Mouse (Mus musculus) liver, embryonic 11.5 days (tissue): ENCODE results near the gene Bphl. TPM values are rescaled to one million over a fixed set of nuclear protein-coding genes. Genes with fewer than 3 reads are reported as not detected.

Experiments
- ATAC-seq: fragments of 200-750 bp; cut with Nextera tagmentation; replicated peaks from 2 replicates; pipeline ENCODE4 v1.8.0; 2017; ENCODE audit warnings: moderate number of reproducible peaks, mild to moderate bottlenecking, moderate TSS enrichment, moderate library complexity; ENCODE audit not compliant: low FRiP score
- DNase-seq: peaks from one replicate; pipeline ENCODE4 v3.0.0-alpha.2; 2017; ENCODE audit warnings: low spot score
- H3K27ac ChIP-seq: fragments of 300-500 bp; sonication (generic); 2 replicates; pipeline ENCODE4 v1.5.1; 2014; ENCODE audit warnings: mild to moderate bottlenecking, low read depth, low read length, control low read depth
- H3K27me3 ChIP-seq: fragments of 300-500 bp; sonication (generic); replicated peaks from 2 replicates; pipeline ENCODE4 v1.6.1; 2014; ENCODE audit warnings: low read length, mixed read lengths; ENCODE audit not compliant: control insufficient read depth, insufficient read depth
- H3K36me3 ChIP-seq: fragments of 300-500 bp; sonication (generic); 2 replicates; pipeline ENCODE4 v1.6.1; 2014; ENCODE audit warnings: mild to moderate bottlenecking, low read length, moderate library complexity, mixed read lengths; ENCODE audit not compliant: control insufficient read depth, insufficient read depth
- H3K4me1 ChIP-seq: fragments of 300-500 bp; sonication (generic); replicated peaks from 2 replicates; pipeline ENCODE4 v1.6.1; 2014; ENCODE audit warnings: low read length, mixed read lengths; ENCODE audit not compliant: control insufficient read depth, insufficient read depth
- H3K4me2 ChIP-seq: fragments of 300-500 bp; sonication (generic); 2 replicates; pipeline ENCODE4 v1.6.1; 2014; ENCODE audit warnings: mild to moderate bottlenecking, control low read depth, moderate library complexity
- H3K4me3 ChIP-seq: fragments of 300-500 bp; sonication (generic); 2 replicates; pipeline ENCODE4 v1.5.1; 2014; ENCODE audit warnings: low read depth, low read length, control low read depth
- H3K9ac ChIP-seq: fragments of 300-500 bp; sonication (generic); 2 replicates; pipeline ENCODE4 v1.6.1; 2014; ENCODE audit warnings: low read depth, low read length, control low read depth
- H3K9me3 ChIP-seq: fragments of 300-500 bp; sonication (generic); 2 replicates; pipeline ENCODE4 v1.6.1; 2016; ENCODE audit warnings: low read length, inconsistent platforms, mixed read lengths; ENCODE audit not compliant: control insufficient read depth
- WGBS: fragments of 180-500 bp; shearing (Covaris S2); extraction: QIAGEN DNeasy Blood & Tissue Kit; methylation state at CpG from one replicate; pipeline ENCODE4 v1.1.7; 2014; 5-methylcytosine and 5-hydroxymethylcytosine counted together
- polyA plus RNA-seq: library from polyadenylated mRNA; unstranded; fragments of >200 nt; fragmentation: Nextera tagmentation; extraction: Ambion mirVana; gene quantifications from 2 replicates; pipeline ENCODE4 v1.2.1, GENCODE M21; 2014

The Bphl gene
- polyA plus RNA-seq, 1 experiment from 2014 or later: 32.8 TPM

- WGBS: 43% methylated on average over 20 of the region's 20 CpGs
- H3K4me2 ChIP-seq: peak overlapping the region; percentile 99
- peak; percentile 47 for DNase-seq
- no peaks in the 10 kb centered on the region for H3K36me3 ChIP-seq
- ATAC-seq: peak; percentile 16; the same call in 1 of the 2 replicates
- H3K27ac ChIP-seq: no peak overlapping the region
- peak overlapping the region; percentile 79 for H3K4me3 ChIP-seq
- no peaks in the 10 kb centered on the region for H3K27me3 ChIP-seq
- peaks cover 14% of the 10 kb centered on the region for H3K4me1 ChIP-seq
- no peaks in the 10 kb centered on the region for H3K9me3 ChIP-seq
- peak overlapping the region; percentile 77; the same call in 1 of the 2 replicates for H3K9ac ChIP-seq
Observed at GRCm38 (mm10) chr13:34076561-34077491, 39.4 kb downstream of the Bphl start.

DNA sequence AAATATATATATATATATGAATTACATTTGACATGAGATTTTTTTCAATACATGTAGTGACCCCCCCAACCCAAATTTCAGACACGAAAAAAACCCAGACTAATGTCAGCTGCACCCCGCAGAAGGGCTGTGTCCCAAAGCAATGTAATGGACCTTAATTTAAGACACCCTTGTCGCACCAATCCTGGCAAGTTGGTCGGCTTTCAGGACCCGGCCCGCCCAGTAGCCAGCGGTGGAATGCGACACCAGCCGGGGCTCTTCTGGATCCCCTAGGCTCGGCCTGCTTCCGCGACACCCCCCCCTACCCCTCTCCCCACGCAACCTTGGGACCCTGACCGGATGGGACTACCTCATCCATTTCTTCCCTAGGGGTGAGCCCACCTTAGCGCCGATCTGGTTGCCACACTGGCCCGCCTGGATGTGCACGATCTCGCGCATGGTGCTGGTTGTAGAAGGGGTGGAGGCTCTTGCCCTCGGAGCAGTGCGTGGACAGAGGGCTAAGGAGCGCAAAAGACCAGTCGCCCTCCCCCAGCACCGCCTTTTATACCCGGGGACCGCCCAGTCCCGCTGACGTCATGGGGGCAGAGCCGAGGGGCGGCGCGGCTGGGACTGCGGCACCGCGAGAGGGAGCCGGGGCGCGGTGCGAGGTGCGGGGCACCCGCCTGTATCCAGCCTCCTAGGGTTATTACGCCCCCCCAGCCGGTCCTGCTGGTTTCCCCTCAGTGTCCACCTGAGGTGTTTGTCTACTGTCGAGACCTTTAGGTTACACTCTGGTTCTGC, 40.3 kb downstream of the Bphl start, which contains the start of gene Tubb2a:
Tubb2a (minus strand) TSS at position 516 of the 780 bp plus-strand sequence.
- no peaks in the 10 kb centered on the region for H3K36me3 ChIP-seq
- no peaks in the 10 kb centered on the region for H3K9me3 ChIP-seq
- peaks cover 14% of the 10 kb centered on the region for H3K4me1 ChIP-seq
- H3K4me2 ChIP-seq: peak within 1 kb of the TSS; percentile 99
- peak within 1 kb of the TSS; percentile 77 for H3K9ac ChIP-seq
- H3K4me3 ChIP-seq: peak within 1 kb of the TSS; percentile 79
- ATAC-seq (peak; percentile 89), DNase-seq (peak; percentile 90)
- H3K27me3 ChIP-seq: no peaks in the 10 kb centered on the region
- peak within 1 kb of the TSS; percentile 38; the same call in 1 of the 2 replicates for H3K27ac ChIP-seq
- under 1% methylated on average over 45 of the region's 45 CpGs for WGBS

DNA sequence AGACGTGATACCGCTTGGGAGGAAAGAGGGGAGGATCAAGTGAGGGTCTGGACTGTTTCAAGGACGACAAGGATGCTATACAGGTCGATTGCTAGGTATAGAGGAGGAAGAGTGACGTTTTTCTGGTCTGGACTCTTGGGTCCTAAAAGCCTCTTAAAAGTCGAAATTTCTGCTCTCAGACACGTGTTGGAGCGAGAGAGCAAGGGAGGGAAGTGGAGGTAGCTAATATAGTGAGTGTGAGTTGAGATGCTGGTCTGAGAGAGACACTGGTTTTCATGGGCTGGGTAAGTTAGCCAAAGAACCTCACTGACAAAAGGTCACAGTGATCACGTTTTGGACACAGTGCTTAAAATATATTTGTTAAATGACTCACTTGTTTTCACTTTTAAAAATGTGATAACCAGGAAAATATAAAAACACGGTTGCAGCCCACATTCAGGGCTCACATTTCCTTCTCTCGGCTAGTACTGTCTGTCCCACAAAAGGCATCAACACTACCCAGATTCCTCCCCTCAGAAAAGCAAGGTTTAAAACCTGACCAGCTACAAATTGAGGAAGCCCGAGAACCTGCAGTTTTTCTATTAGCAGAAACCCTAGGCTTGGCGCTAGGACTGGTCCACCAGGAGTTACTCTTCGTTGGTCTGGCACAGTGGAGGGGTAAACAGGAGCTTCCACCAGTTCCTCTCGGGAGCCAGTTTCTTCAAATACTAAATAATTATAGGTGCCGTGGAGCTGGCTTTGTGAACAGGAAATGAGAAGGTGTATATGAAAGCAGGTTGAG, 41.3 kb downstream of the Bphl start:
- Histone ChIP-seq H3K36me3 (no peaks in the 10 kb centered on the region), H3K27ac (no peak overlapping the region), H3K27me3 (no peaks in the 10 kb centered on the region), H3K4me3 (peak overlapping the region; percentile 79; the same call in 1 of the 2 replicates), H3K9ac (peak overlapping the region; percentile 77; the same call in 1 of the 2 replicates), H3K4me2 (peak overlapping the region; percentile 99), H3K4me1 (peaks cover 14% of the 10 kb centered on the region), H3K9me3 (no peaks in the 10 kb centered on the region)
- 39% methylated on average over 16 of the region's 16 CpGs for WGBS
- ATAC-seq (no peak; the same call in none of the 2 replicates), DNase-seq (no peak)

- DNase-seq: no peak
Observed at GRCm38 (mm10) chr13:34079801-34080200, 42.4 kb downstream of the Bphl start.

DNA sequence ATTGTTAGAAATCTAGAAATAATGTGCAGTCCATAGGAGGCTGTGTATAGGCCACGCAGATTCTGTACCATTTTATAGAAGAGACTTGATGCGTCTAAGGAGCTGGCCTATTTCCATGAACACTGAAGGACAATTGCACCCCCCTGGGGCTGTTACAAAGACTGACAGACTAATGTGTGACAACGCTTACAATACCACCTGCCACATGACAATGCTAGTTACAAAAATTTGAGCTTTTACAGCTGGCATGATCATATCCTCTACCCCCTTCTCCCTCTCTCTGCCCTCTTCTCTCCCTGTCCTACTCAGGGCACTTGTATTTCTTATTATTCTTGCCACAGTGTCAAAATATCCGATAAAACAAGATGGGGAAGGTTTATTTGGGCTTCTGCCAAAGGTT, 44.5 kb downstream of the Bphl start:
- Histone ChIP-seq H3K27ac (no peak overlapping the region), H3K4me1 (peaks cover 8% of the 10 kb centered on the region), H3K9ac (no peak overlapping the region), H3K36me3 (no peaks in the 10 kb centered on the region), H3K4me2 (no peak overlapping the region), H3K9me3 (no peaks in the 10 kb centered on the region), H3K27me3 (no peaks in the 10 kb centered on the region), H3K4me3 (no peak overlapping the region)
- 83% methylated on average over 4 of the region's 4 CpGs for WGBS
- no peak for DNase-seq
- ATAC-seq: no peak

More at GRCm38 (mm10) chr13:34079801-34080200, 42.4 kb downstream of the Bphl start:
- no peak overlapping the region for H3K9ac ChIP-seq
- no peak overlapping the region for H3K4me3 ChIP-seq
- 82% methylated on average over 3 of the region's 3 CpGs for WGBS
- no peak overlapping the region for H3K4me2 ChIP-seq
- peaks cover 14% of the 10 kb centered on the region for H3K4me1 ChIP-seq
- ATAC-seq: no peak
- no peaks in the 10 kb centered on the region for H3K9me3 ChIP-seq
- H3K27ac ChIP-seq: no peak overlapping the region
- H3K27me3 ChIP-seq: no peaks in the 10 kb centered on the region
- H3K36me3 ChIP-seq: no peaks in the 10 kb centered on the region

- ATAC-seq (no peak), DNase-seq (no peak)
- no peaks in the 10 kb centered on the region for H3K27me3 ChIP-seq
- H3K4me3 ChIP-seq: no peak overlapping the region
- 0 out of 2 replicates have a peak, but pooled peaks cover under 1% of the 10 kb centered on the region for H3K4me1 ChIP-seq
- H3K4me2 ChIP-seq: no peak overlapping the region
- no peaks in the 10 kb centered on the region for H3K9me3 ChIP-seq
- no peaks in the 10 kb centered on the region for H3K36me3 ChIP-seq
- H3K9ac ChIP-seq: no peak overlapping the region
- H3K27ac ChIP-seq: no peak overlapping the region
- 74% methylated on average over 9 of the region's 9 CpGs for WGBS
Observed at GRCm38 (mm10) chr13:34084026-34084750, 46.8 kb downstream of the Bphl start.

DNA sequence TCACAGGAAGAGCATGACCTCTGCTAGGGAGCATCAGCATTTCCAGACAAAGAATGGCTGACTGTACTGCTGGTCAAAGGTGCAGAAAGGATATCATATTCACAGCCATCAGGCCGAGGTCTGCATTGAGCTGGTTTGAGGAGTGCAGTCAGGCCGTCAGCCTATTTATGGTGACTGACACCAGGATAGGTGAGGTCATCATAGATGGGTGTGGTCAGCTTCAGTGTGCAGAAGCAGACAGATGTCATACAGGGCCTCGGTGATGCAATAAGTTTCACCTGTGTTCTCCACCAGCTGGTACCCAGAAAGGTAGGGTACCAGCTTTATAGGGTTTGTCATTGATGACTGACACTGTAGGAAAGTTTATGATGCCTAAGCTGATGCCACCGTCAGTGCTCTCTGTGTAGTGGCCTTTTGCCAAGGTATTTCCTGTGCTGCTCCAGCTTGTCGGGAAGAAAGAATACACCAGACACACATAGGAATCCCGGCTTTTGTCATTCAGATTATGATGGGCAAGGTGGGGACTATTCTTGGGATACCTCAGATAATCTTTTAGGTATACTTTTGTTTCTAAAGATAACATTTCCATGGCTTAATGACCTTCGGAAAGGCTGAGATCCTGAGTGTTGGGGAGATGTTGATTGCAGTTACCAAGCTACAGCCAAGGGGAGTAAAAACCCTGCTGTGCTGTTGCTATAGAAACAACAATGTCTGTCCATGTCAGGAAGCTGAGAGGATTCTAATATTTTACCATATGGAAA, 49.8 kb downstream of the Bphl start:
- Histone ChIP-seq H3K27ac (no peak overlapping the region), H3K4me2 (no peak overlapping the region), H3K36me3 (no peaks in the 10 kb centered on the region), H3K9ac (no peak overlapping the region), H3K4me3 (no peak overlapping the region), H3K4me1 (0 out of 2 replicates have a peak, but pooled peaks cover 3% of the 10 kb centered on the region), H3K9me3 (no peaks in the 10 kb centered on the region), H3K27me3 (no peaks in the 10 kb centered on the region)
- ATAC-seq (no peak), DNase-seq (no peak)
- WGBS: 64% methylated on average over 7 of the region's 7 CpGs
